Mouse (Mus musculus): ENCODE measurements around the gene Cacna1c.
A peak's percentile ranks its signal among the peaks of the same experiment; 100 is the strongest.

The Cacna1c gene

DNA sequence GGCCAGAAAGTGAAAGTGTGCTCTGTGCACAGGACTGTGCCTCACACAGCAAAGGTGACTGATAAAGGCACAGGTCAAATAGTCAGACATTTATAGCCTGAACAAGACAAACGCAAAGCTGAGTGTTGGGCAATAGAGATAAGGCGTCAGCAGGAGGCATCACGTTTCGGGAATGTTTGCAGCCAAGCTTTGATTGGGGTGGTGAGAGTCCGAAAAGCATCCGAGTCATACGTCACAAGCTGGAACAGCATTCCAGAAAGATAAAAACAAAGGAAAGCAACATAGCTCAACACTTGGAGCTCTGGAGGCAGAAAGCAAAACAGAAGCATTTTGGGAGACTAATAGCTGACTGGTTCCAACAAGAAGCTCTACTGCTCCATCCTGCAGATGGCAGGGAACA is 56.7 kb downstream of the Cacna1c start:
- DNase-seq (ENCODE audit: low spot score): no peak

GRCm38 (mm10) chr6:119137768-119138167 is 58.5 kb downstream of the Cacna1c start:
- no peak for DNase-seq (ENCODE audit: low spot score)

GRCm38 (mm10) chr6:119132863-119133262 is 63.4 kb downstream of the Cacna1c start:
- no peak for DNase-seq (ENCODE audit: low spot score)

- no peak for DNase-seq (ENCODE audit: low spot score)
Measured at GRCm38 (mm10) chr6:119132111-119132735, 64.0 kb downstream of the Cacna1c start.

DNA sequence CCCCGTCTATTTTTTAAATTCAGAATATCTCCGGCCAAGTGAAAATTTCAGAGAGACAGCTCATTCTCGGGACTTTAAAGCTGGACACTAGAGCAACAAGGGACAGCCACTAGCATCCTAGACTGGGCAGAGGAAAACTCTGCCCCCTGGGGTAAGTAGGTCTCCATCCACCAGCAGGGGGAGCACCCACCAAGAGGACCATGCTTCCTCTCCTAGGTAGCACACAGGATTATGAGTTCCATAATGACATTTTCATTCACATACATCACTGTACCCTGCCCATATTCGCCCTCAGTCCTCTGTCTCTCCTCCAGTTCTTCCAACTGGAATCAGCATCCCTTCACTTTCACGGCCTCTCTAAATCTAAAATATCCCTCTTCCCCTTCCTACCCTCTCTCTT is 66.6 kb downstream of the Cacna1c start:
- peak; percentile 35 for DNase-seq (ENCODE audit: low spot score)

- DNase-seq (ENCODE audit: low spot score): no peak
Measured at GRCm38 (mm10) chr6:119128521-119128920, 67.7 kb downstream of the Cacna1c start.

DNA sequence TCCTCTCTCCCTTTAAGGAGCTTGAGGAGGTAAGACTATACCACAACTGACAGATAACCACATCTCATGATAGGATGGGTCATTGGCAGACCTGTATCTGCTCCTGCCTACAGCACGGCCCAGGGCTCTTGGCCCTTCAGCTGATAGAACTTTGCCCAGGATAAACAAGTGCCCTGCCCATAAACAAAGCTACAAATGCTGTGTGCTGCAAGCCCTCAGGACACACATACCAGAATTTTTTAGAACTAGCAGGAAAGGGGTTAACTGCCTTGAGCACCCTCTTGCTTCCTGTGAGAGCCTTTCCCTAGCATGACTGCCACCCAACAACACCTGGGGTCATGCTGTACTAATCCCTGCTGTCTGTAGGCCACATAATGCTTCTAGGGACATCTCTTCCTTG is 68.1 kb downstream of the Cacna1c start:
- no peak for DNase-seq (ENCODE audit: low spot score)

GRCm38 (mm10) chr6:119126991-119127390 is 69.2 kb downstream of the Cacna1c start:
- no peak for DNase-seq (ENCODE audit: low spot score)

GRCm38 (mm10) chr6:119118371-119118770 is 77.8 kb downstream of the Cacna1c start:
- DNase-seq (ENCODE audit: low spot score): no peak

GRCm38 (mm10) chr6:119116290-119116689 is 79.9 kb downstream of the Cacna1c start:
- no peak for DNase-seq (ENCODE audit: low spot score)

DNA sequence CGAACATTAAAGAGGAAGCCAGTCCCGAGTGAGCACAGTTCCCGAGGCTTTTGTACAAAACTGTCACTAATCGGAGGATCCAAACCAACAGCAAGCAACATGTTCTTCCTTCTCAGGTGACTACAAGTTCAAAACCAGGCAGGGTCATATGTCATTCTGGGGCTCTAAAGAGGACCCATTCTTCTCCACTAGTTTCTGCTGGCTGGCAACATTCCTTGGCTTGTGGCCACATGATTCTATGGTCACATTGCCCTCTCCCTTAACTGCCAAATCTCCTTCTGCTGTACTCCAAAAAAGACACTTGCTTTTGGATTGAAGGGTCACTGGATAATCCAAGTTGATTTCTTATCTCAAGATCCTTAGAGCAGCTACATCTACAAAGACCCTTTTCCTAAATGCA is 82.9 kb downstream of the Cacna1c start:
- no peak for DNase-seq (ENCODE audit: low spot score)

GRCm38 (mm10) chr6:119110369-119110768 is 85.8 kb downstream of the Cacna1c start:
- no peak for DNase-seq (ENCODE audit: low spot score)

DNA sequence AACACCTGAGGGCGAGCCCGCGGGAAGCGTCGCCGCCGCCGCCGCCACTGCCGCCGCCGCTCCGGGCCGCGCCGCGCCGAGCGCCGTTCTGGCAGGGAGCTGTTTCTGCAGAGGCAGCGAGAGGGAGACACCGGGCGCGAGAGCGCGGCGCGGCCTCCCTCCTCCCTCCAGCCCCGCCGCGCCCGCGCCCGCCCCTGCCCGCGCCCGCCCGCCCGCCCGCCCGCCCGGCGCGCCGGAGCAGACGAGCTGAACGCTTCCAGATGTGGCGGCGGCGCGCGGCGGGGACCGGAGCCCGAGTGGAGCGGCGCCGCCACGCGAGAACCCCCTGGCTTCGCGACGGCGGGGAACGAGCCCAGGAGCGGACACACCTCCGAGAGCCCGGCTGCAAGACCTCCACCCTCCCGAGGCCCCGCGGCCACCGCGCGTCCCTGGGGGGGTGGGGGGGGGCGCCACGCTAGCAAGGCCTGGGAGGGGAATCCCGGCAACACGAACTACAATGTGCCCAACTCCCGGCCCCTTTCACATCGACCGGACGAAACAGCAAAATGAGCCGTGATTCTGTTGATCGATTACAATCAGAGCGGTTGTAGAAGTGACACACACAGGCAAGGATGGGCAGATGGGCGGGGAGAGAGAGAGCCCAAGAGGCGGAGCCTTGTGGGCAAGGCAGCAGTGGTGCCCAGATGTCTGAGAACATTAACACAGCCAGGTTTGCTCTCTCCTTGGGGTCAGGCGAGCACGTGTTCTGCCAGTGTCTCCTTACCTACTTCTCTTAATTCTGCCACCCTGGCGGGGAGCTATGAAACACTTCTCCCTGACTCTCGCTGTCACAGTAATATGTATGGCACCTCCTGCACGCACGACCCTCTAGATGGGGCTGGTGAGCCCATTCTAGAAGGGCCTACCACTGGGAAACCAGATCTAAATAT is 87.5 kb downstream of the Cacna1c start:
- peak; percentile 88 for DNase-seq (ENCODE audit: low spot score)

- DNase-seq (ENCODE audit: low spot score): peak; percentile 62
Measured at GRCm38 (mm10) chr6:119107856-119108465, 88.3 kb downstream of the Cacna1c start.

GRCm38 (mm10) chr6:119107140-119107855 is 88.9 kb downstream of the Cacna1c start:
- peak; percentile 72 for DNase-seq (ENCODE audit: low spot score)

GRCm38 (mm10) chr6:119106726-119107125 is 89.5 kb downstream of the Cacna1c start:
- no peak for DNase-seq (ENCODE audit: low spot score)

GRCm38 (mm10) chr6:119105651-119106595 is 90.3 kb downstream of the Cacna1c start:
- no peak for DNase-seq (ENCODE audit: low spot score)

DNA sequence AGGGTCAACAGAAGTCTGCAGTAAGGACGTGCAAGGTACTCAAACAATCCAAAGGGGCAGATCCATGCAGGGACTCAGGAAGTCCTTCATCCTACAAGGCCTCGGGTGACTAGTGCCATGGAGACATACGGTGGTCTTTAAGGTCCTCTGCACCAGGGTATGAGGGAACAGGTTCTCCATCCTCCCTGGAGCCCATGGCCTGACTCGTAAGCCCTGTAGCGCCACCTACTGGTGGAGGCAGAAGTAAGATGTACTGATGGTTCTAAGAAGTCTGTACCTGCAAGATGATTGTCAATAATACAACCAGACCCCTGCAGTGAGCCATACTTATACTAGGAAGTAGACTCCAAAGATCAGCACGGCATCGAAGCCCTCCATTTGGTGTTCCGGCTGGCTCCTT is 92.0 kb downstream of the Cacna1c start:
- DNase-seq (ENCODE audit: low spot score): peak; percentile 89

- no peak for DNase-seq (ENCODE audit: low spot score)
Measured at GRCm38 (mm10) chr6:119102936-119103335, 93.3 kb downstream of the Cacna1c start.

DNA sequence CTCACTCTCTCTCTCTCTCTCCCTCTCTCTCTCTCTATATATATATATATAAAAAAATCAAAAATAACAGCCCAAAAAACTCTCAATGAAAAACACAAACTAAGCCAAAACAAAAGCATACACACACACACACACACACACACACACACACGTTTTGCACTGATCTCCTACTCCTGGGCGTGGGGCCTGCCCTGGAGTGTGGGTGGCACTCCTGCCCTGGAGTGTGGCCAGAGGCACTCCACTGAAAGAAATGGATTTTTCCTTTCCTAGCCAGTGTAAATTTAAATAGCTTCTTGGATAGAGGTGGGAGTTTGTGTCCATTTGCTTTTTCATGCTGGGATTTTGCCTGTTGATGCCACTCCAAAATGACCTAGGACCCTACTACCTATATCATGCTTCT is 96.9 kb downstream of the Cacna1c start:
- no peak for DNase-seq (ENCODE audit: low spot score)

DNA sequence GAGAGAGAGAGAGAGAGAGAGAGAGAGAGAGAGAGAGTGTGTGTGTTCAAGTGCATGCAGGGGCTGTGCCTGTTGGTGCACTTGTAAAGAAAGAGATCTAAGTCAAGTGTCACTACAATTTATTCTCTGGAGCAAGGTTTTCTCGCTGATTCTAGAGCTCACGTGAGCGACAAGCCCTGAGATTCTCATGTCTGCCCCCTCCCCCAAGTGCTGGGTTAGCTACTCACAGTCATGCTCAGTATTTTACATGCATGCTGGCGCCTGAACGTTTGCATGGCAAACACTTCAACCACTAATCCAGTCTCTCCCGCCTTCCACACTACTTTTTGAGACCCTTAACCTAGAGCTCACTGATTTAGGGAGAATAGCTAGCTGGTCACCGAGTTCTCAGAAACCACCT is 99.7 kb downstream of the Cacna1c start:
- no peak for DNase-seq (ENCODE audit: low spot score)
